Mouse (Mus musculus) embryonic fibroblast, embryonic 13.5 days (primary cell): ENCODE results near the gene Siglec1.

ENCODE experiments used
- CTCF ChIP-seq: IDR thresholded peaks from 2 replicates; pipeline ENCODE4 v1.5.1; 2011; ENCODE audit warnings: mild to moderate bottlenecking, control low read depth, low read length, moderate library complexity, borderline replicate concordance; ENCODE audit not compliant: insufficient read depth
- POLR2A ChIP-seq: IDR thresholded peaks from 2 replicates; pipeline ENCODE4 v1.6.1; 2011; ENCODE audit warnings: low read depth, mild to moderate bottlenecking, control low read depth, low read length, moderate library complexity

DNA sequence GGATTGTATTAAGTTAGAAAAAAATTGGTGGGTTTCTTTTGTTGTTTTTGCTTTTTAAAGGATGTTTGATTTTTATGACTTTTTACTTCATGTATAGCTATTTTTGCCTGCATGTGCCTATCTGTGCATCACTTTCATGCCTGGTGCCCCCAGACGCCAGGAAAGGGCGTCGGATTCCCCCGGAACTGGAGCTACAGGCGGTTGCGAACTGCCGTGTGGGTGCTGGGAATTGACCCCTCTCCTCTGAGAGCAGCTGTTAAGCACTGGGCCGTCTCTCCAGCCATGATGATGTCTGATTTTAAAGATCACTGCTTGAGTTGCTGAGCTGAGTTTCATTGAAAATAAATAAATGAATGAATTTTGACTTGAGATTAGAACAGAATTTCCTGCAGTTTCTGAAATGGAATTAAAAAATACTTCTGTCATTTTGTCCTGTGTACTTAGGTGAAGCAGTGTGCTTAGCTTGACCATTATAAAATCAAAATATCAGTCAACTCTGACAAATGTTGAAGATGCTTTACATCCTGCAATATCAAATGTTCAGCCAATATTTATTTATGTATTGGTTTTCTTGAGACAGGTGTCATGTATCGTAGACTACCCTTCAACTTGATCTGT, 46.5 kb upstream of the Siglec1 start, which contains the start of gene Gm11037:
- TF ChIP-seq POLR2A (no peak), CTCF (no peak)
